Mouse (Mus musculus) kidney, postnatal 14 days (tissue): ENCODE data around the gene Gm21760.
"Not testable (repeated sequence)": the region's sequence is repeated elsewhere in the genome, so short reads cannot be mapped to it uniquely, and the experiment has no call there.

ENCODE experiments used
- DNase-seq: peaks from one replicate; pipeline ENCODE4 v3.0.0; 2022; ENCODE audit warnings: mixed read lengths

Gene Gm21760

GRCm38 (mm10) chrY:80133479-80133878 lies at the start of gene Gm21760:
Gene Gm21760 (plus strand): TSS chrY:80133779.
- DNase-seq, result not testable (repeated sequence)
